Mouse (Mus musculus): ENCODE results near the gene Zbtb8os. TPM values are rescaled to one million over a fixed set of nuclear protein-coding genes. Genes with fewer than 3 reads are reported as not detected.

The Zbtb8os gene
- 152 TPM for polyA plus RNA-seq (2014; fragmentation: Illumina TruSeq; extraction: RNeasy Lipid Tissue Mini Kit (QIAGEN cat#74804); ENCODE audit: low read depth, low replicate concordance)

GRCm38 (mm10) chr4:129335216-129336074 lies at the start of gene Zbtb8os, which contains the start of gene Rbbp4:
TSS of gene Zbtb8os (plus strand) at chr4:129335695.
TSS of gene Rbbp4 (minus strand) at chr4:129335370.

DNA sequence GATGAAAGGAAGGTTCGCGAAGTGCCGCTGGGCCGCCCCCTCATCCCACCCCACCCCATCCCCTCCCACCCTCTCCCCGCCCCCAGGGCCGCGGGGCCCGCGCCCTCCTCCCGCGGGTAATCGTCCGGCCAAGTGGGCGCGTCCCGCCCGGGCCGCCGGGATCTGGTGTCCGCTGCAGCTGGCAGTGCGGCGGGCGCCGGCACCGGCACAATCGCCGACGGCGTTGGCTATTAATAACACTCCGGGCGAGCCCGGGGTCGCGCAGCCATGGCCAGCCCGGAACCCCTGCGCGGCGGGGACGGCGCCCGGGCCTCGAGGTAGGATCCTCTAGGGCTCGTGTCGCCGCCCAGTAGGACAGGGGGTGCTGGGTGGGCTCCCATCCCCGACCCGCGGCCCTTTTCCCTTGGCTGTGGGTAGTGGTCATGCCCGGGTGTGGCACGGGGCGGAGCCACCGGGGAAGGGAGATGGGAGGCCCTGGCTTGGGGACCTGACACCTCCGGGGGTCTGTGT lies 48.0 kb upstream of the Zbtb8os start, which contains the start of gene Sync:
Sync (plus strand) TSS at position 146 of the 510 bp plus-strand sequence.

DNA sequence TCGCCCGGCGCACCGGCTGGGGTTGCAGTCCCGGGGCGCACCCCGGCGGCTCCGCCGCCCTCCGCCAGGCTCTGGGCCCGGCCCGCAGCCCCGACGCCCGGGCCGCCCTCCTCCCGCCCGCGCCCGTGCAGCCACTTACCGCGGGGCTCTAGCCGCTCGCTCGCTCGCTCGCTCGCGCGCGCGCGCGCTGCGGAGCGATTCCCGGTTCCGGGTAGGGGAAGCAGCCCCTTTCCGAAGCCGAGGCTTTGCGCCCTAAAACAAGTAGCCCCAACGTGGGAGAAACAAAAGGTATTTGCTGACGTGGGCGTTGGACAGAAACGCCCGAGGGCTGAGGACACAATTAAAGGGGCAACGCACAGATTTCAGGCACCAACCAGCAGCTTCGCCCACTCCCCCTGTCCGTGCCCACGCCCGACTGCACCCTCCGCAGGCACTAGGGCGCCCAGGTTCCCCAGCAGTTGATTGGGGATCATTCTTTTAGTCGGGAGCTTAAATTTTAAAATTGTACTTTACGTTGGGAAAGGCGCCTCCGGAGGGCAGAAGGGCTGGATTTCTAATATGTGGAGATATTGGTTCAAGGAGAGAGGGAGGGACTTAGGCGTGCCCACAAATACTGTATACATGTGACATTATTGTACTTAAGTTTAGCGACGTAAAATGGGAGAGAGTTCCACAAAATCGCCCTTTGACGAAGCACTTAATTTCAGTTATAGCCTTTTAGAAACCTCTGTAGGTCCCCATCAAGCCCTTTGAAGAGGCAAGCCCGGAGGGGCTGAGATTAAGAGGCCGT lies 42.3 kb downstream of the Zbtb8os start, which contains the start of gene Zbtb8a:
Zbtb8a (minus strand) TSS at position 516 of the 790 bp plus-strand sequence.

Other genes starting within 250 kb of the Zbtb8os start
- not detected for gene Tmem54, start 230.1 kb upstream of the Zbtb8os start, polyA plus RNA-seq (2014; fragmentation: Illumina TruSeq; extraction: RNeasy Lipid Tissue Mini Kit (QIAGEN cat#74804); ENCODE audit: low read depth, low replicate concordance)
- not detected for gene Hpca, start 213.7 kb upstream of the Zbtb8os start, polyA plus RNA-seq (2014; fragmentation: Illumina TruSeq; extraction: RNeasy Lipid Tissue Mini Kit (QIAGEN cat#74804); ENCODE audit: low read depth, low replicate concordance)
- 0.57 TPM for gene Fndc5, start 198.7 kb upstream of the Zbtb8os start, polyA plus RNA-seq (2014; fragmentation: Illumina TruSeq; extraction: RNeasy Lipid Tissue Mini Kit (QIAGEN cat#74804); ENCODE audit: low read depth, low replicate concordance)
- gene S100pbp, start 146.0 kb upstream of the Zbtb8os start, polyA plus RNA-seq (2014; fragmentation: Illumina TruSeq; extraction: RNeasy Lipid Tissue Mini Kit (QIAGEN cat#74804); ENCODE audit: low read depth, low replicate concordance): 42.2 TPM
- gene Yars, start 145.9 kb upstream of the Zbtb8os start, polyA plus RNA-seq (2014; fragmentation: Illumina TruSeq; extraction: RNeasy Lipid Tissue Mini Kit (QIAGEN cat#74804); ENCODE audit: low read depth, low replicate concordance): 4.7 TPM
- gene C77080, start 74.3 kb upstream of the Zbtb8os start, polyA plus RNA-seq (2014; fragmentation: Illumina TruSeq; extraction: RNeasy Lipid Tissue Mini Kit (QIAGEN cat#74804); ENCODE audit: low read depth, low replicate concordance): 3.2 TPM
- gene Sync, start 48.1 kb upstream of the Zbtb8os start, polyA plus RNA-seq (2014; fragmentation: Illumina TruSeq; extraction: RNeasy Lipid Tissue Mini Kit (QIAGEN cat#74804); ENCODE audit: low read depth, low replicate concordance): 0.28 TPM
- gene Rbbp4, start 325 bp upstream of the Zbtb8os start, polyA plus RNA-seq (2014; fragmentation: Illumina TruSeq; extraction: RNeasy Lipid Tissue Mini Kit (QIAGEN cat#74804); ENCODE audit: low read depth, low replicate concordance): 185 TPM
- gene Zbtb8a, start 42.4 kb downstream of the Zbtb8os start, polyA plus RNA-seq (2014; fragmentation: Illumina TruSeq; extraction: RNeasy Lipid Tissue Mini Kit (QIAGEN cat#74804); ENCODE audit: low read depth, low replicate concordance): 1.8 TPM
- gene Zbtb8b, start 105.2 kb downstream of the Zbtb8os start, polyA plus RNA-seq (2014; fragmentation: Illumina TruSeq; extraction: RNeasy Lipid Tissue Mini Kit (QIAGEN cat#74804); ENCODE audit: low read depth, low replicate concordance): 1.4 TPM
- gene Bsdc1, start 125.9 kb downstream of the Zbtb8os start, polyA plus RNA-seq (2014; fragmentation: Illumina TruSeq; extraction: RNeasy Lipid Tissue Mini Kit (QIAGEN cat#74804); ENCODE audit: low read depth, low replicate concordance): 11.0 TPM
- not detected for gene Tssk3, start 155.3 kb downstream of the Zbtb8os start, polyA plus RNA-seq (2014; fragmentation: Illumina TruSeq; extraction: RNeasy Lipid Tissue Mini Kit (QIAGEN cat#74804); ENCODE audit: low read depth, low replicate concordance)
- gene Fam229a, start 155.5 kb downstream of the Zbtb8os start, polyA plus RNA-seq (2014; fragmentation: Illumina TruSeq; extraction: RNeasy Lipid Tissue Mini Kit (QIAGEN cat#74804); ENCODE audit: low read depth, low replicate concordance): not detected
- 11.3 TPM for gene Marcksl1, start 177.9 kb downstream of the Zbtb8os start, polyA plus RNA-seq (2014; fragmentation: Illumina TruSeq; extraction: RNeasy Lipid Tissue Mini Kit (QIAGEN cat#74804); ENCODE audit: low read depth, low replicate concordance)
- 40.4 TPM for gene Hdac1, start 207.0 kb downstream of the Zbtb8os start, polyA plus RNA-seq (2014; fragmentation: Illumina TruSeq; extraction: RNeasy Lipid Tissue Mini Kit (QIAGEN cat#74804); ENCODE audit: low read depth, low replicate concordance)
- gene Lck, start 237.9 kb downstream of the Zbtb8os start, polyA plus RNA-seq (2014; fragmentation: Illumina TruSeq; extraction: RNeasy Lipid Tissue Mini Kit (QIAGEN cat#74804); ENCODE audit: low read depth, low replicate concordance): 0.36 TPM
- gene Fam167b, start 242.9 kb downstream of the Zbtb8os start, polyA plus RNA-seq (2014; fragmentation: Illumina TruSeq; extraction: RNeasy Lipid Tissue Mini Kit (QIAGEN cat#74804); ENCODE audit: low read depth, low replicate concordance): 1.3 TPM

Measured in kidney, adult 10 weeks (tissue).